Mouse (Mus musculus) ES-Bruce4 (cell line): ENCODE data around the gene Inpp4b. TPM values are rescaled to one million over a fixed set of nuclear protein-coding genes. Genes with fewer than 3 reads are reported as not detected.

ENCODE experiments used
- H3K27ac ChIP-seq: 2 replicates; pipeline ENCODE4 v1.5.1; 2012; ENCODE audit warnings: low read length, inconsistent platforms; ENCODE audit not compliant: insufficient read depth
- H3K27me3 ChIP-seq: 2 replicates; pipeline ENCODE4 v1.6.1; 2012; ENCODE audit warnings: mild to moderate bottlenecking, low read length, inconsistent platforms; ENCODE audit not compliant: control insufficient read depth, poor library complexity, insufficient read depth, severe bottlenecking
- H3K36me3 ChIP-seq: 2 replicates; pipeline ENCODE4 v1.6.1; 2012; ENCODE audit warnings: inconsistent platforms, mild to moderate bottlenecking, low read length, moderate library complexity; ENCODE audit not compliant: control insufficient read depth, poor library complexity, insufficient read depth, severe bottlenecking
- H3K4me1 ChIP-seq: one replicate; pipeline ENCODE4 v1.8.1; 2011; ENCODE audit warnings: low read length; ENCODE audit not compliant: control insufficient read depth, insufficient read depth
- H3K4me3 ChIP-seq: 2 replicates; pipeline ENCODE4 v1.5.1; 2011; ENCODE audit warnings: low read depth, mild to moderate bottlenecking, low read length
- H3K9ac ChIP-seq: 2 replicates; pipeline ENCODE4 v1.6.1; 2012; ENCODE audit warnings: low read depth, mild to moderate bottlenecking, inconsistent platforms; ENCODE audit not compliant: poor library complexity, severe bottlenecking
- H3K9me3 ChIP-seq: replicated peaks from 2 replicates; pipeline ENCODE4 v1.6.1; 2012; ENCODE audit warnings: mild to moderate bottlenecking, low read length, inconsistent platforms; ENCODE audit not compliant: control insufficient read depth, poor library complexity, insufficient read depth, severe bottlenecking
- CTCF ChIP-seq: IDR thresholded peaks from one replicate; pipeline ENCODE4 v1.8.1; 2011; ENCODE audit warnings: low read depth, low read length
- EP300 ChIP-seq: IDR thresholded peaks from 2 replicates; pipeline ENCODE4 v1.6.1; 2011; ENCODE audit warnings: low read depth, low read length; ENCODE audit not compliant: insufficient read depth
- POLR2A ChIP-seq: IDR thresholded peaks from one replicate; pipeline ENCODE4 v1.8.1; 2011; ENCODE audit warnings: low read length; ENCODE audit not compliant: insufficient read depth
- polyA plus RNA-seq: library from polyadenylated mRNA; stranded (reverse); fragments of >200 nt; gene quantifications from 2 replicates; pipeline ENCODE4 v1.2.4, GENCODE M21; 2011; ENCODE audit warnings: low read depth; ENCODE audit not compliant: missing spikeins, insufficient read depth, insufficient read length

Inpp4b gene
- polyA plus RNA-seq, 1 experiment: not detected

GRCm38 (mm10) chr8:81992966-81993365 lies 650.6 kb downstream of the Inpp4b start:
- Histone ChIP-seq H3K36me3 (no peaks in the 10 kb centered on the region), H3K27ac (no peak overlapping the region), H3K4me1 (no peaks in the 10 kb centered on the region), H3K9ac (no peak overlapping the region), H3K9me3 (no peaks in the 10 kb centered on the region), H3K4me3 (no peak overlapping the region), H3K27me3 (no peaks in the 10 kb centered on the region)
- no peak for TF ChIP-seq CTCF
- no peak for TF ChIP-seq EP300
- no peak for TF ChIP-seq POLR2A

GRCm38 (mm10) chr8:81996239-81996638 lies 653.9 kb downstream of the Inpp4b start:
- TF ChIP-seq EP300 (no peak), CTCF (no peak), POLR2A (no peak)
- H3K27ac ChIP-seq: no peak overlapping the region
- no peaks in the 10 kb centered on the region for H3K9me3 ChIP-seq
- no peak overlapping the region for H3K4me3 ChIP-seq
- no peaks in the 10 kb centered on the region for H3K4me1 ChIP-seq
- no peak overlapping the region for H3K9ac ChIP-seq
- H3K36me3 ChIP-seq: no peaks in the 10 kb centered on the region
- H3K27me3 ChIP-seq: no peaks in the 10 kb centered on the region

GRCm38 (mm10) chr8:81996823-81997222 lies 654.5 kb downstream of the Inpp4b start:
- H3K4me3 ChIP-seq: no peak overlapping the region
- H3K4me1 ChIP-seq: no peaks in the 10 kb centered on the region
- TF ChIP-seq CTCF: no peak
- no peak for TF ChIP-seq EP300
- TF ChIP-seq POLR2A: no peak
- H3K36me3 ChIP-seq: no peaks in the 10 kb centered on the region
- H3K27ac ChIP-seq: no peak overlapping the region
- H3K9me3 ChIP-seq: no peaks in the 10 kb centered on the region
- no peak overlapping the region for H3K9ac ChIP-seq
- no peaks in the 10 kb centered on the region for H3K27me3 ChIP-seq

- Histone ChIP-seq H3K27ac (no peak overlapping the region), H3K4me3 (no peak overlapping the region), H3K9ac (no peak overlapping the region), H3K36me3 (no peaks in the 10 kb centered on the region), H3K9me3 (no peaks in the 10 kb centered on the region), H3K4me1 (no peaks in the 10 kb centered on the region), H3K27me3 (no peaks in the 10 kb centered on the region)
- TF ChIP-seq POLR2A: no peak
- no peak for TF ChIP-seq EP300
- TF ChIP-seq CTCF: no peak
Observed at GRCm38 (mm10) chr8:82004158-82004557, 661.8 kb downstream of the Inpp4b start.

GRCm38 (mm10) chr8:82005466-82005865 lies 663.1 kb downstream of the Inpp4b start:
- Histone ChIP-seq H3K4me3 (no peak overlapping the region), H3K9me3 (no peaks in the 10 kb centered on the region), H3K27ac (no peak overlapping the region), H3K9ac (no peak overlapping the region), H3K36me3 (no peaks in the 10 kb centered on the region), H3K27me3 (no peaks in the 10 kb centered on the region), H3K4me1 (no peaks in the 10 kb centered on the region)
- TF ChIP-seq EP300 (no peak), POLR2A (no peak), CTCF (no peak)

GRCm38 (mm10) chr8:82017792-82018191 lies 675.4 kb downstream of the Inpp4b start:
- no peaks in the 10 kb centered on the region for H3K27me3 ChIP-seq
- no peak overlapping the region for H3K9ac ChIP-seq
- TF ChIP-seq POLR2A: no peak
- no peak for TF ChIP-seq CTCF
- no peak for TF ChIP-seq EP300

GRCm38 (mm10) chr8:82027401-82027800 lies 685.0 kb downstream of the Inpp4b start:
- H3K9me3 ChIP-seq: no peaks in the 10 kb centered on the region
- H3K27ac ChIP-seq: no peak overlapping the region
- H3K4me1 ChIP-seq: no peaks in the 10 kb centered on the region
- H3K4me3 ChIP-seq: no peak overlapping the region
- H3K27me3 ChIP-seq: no peaks in the 10 kb centered on the region
- H3K9ac ChIP-seq: no peak overlapping the region
- TF ChIP-seq EP300: no peak
- no peak for TF ChIP-seq POLR2A
- TF ChIP-seq CTCF: no peak
- no peaks in the 10 kb centered on the region for H3K36me3 ChIP-seq

More at GRCm38 (mm10) chr8:82017792-82018191, 675.4 kb downstream of the Inpp4b start:
- Histone ChIP-seq H3K27ac (no peak overlapping the region), H3K9me3 (no peaks in the 10 kb centered on the region), H3K4me1 (no peaks in the 10 kb centered on the region), H3K36me3 (no peaks in the 10 kb centered on the region), H3K4me3 (no peak overlapping the region)
